In genomic region chr11:4184251-4184952, GRCm38 (mm10) we compare ENCODE assay signal across 14 mouse cellular contexts. TPM values are rescaled to one million over a fixed set of nuclear protein-coding genes. Genes with fewer than 3 reads are reported as not detected.
DNase-seq lines count a peak whose midpoint lies in the region; ATAC-seq and TF ChIP-seq lines count a peak whose summit lies in the region.
"Had no signal": no experiment of that assay in that cellular context is flagged by ENCODE, and none has a peak within 500 bp of the region (broad histone marks: within the 10 kb centered on the region; RNA-seq: fewer than 3 reads in every experiment).

No protein-coding gene starts in this region.

- TF ChIP-seq EP300 in CH12.LX (IDR thresholded peaks at IDR 0.05; ENCODE audit: low read length): no peak

- H3K4me2 ChIP-seq in forebrain, embryonic 12.5 days: no peak overlapping the region
- no peak overlapping the region for H3K4me2 ChIP-seq in forebrain, postnatal 0 days (ENCODE audit: low read depth)
- H3K4me2 ChIP-seq in CH12.LX (ENCODE audit: insufficient read depth, low read depth, poor library complexity, severe bottlenecking): no peak overlapping the region
- H3K4me2 ChIP-seq in hindbrain, embryonic 16.5 days (ENCODE audit: low read length): no peak overlapping the region

- 60% methylated on average over 4 of the region's 4 CpGs for WGBS in forebrain, embryonic 12.5 days
- 60% methylated on average over 4 of the region's 4 CpGs for WGBS in forebrain, postnatal 0 days
- 72% methylated on average over 4 of the region's 4 CpGs for WGBS in hindbrain, embryonic 16.5 days

- no peak overlapping the region for H3K9ac ChIP-seq in forebrain, embryonic 12.5 days
- no peak overlapping the region for H3K9ac ChIP-seq in forebrain, postnatal 0 days
- no peak overlapping the region for H3K9ac ChIP-seq in CH12.LX (ENCODE audit: insufficient read depth, low read depth)
- no peak overlapping the region for H3K9ac ChIP-seq in hindbrain, embryonic 16.5 days (ENCODE audit: low read depth, low read length)

- intact Hi-C loops in left cerebral cortex, adult 2 months (cut with DNase I): no loop called here

- no peaks in the 10 kb centered on the region for H3K9me3 ChIP-seq in forebrain, embryonic 12.5 days
- no peaks in the 10 kb centered on the region for H3K9me3 ChIP-seq in forebrain, postnatal 0 days (ENCODE audit: low read length)
- H3K9me3 ChIP-seq in CH12.LX (replicated peaks; ENCODE audit: low read length): no peaks in the 10 kb centered on the region
- no peaks in the 10 kb centered on the region for H3K9me3 ChIP-seq in hindbrain, embryonic 16.5 days (ENCODE audit: control insufficient read depth, low read length)
- H3K9me3 ChIP-seq: megakaryocyte, embryonic 14.5 days had no signal

- peaks cover 15% of the 10 kb centered on the region; the same call in 1 of the 2 replicates for H3K79me2 ChIP-seq in CH12.LX (replicated peaks; ENCODE audit: control insufficient read depth, extremely low read depth, insufficient read depth, poor library complexity, severe bottlenecking)

- H3K36me3 ChIP-seq in forebrain, embryonic 12.5 days (replicated peaks): peaks cover 37% of the 10 kb centered on the region
- H3K36me3 ChIP-seq in forebrain, postnatal 0 days (ENCODE audit: insufficient read depth): peaks cover 40% of the 10 kb centered on the region
- peaks cover 35 to 57% of the 10 kb centered on the region in 2 experiments for H3K36me3 ChIP-seq in CH12.LX (replicated peaks in 1 of 2; ENCODE audit: control insufficient read depth in 1 of 2, insufficient read depth in 1 of 2, low read length in 1 of 2)
- H3K36me3 ChIP-seq in hindbrain, embryonic 16.5 days (ENCODE audit: control insufficient read depth, insufficient read depth, low read length): peaks cover 19% of the 10 kb centered on the region

- H3K27me3 ChIP-seq in forebrain, embryonic 12.5 days: no peaks in the 10 kb centered on the region
- no peaks in the 10 kb centered on the region for H3K27me3 ChIP-seq in forebrain, postnatal 0 days (ENCODE audit: insufficient read depth, low read length)
- no peaks in the 10 kb centered on the region for H3K27me3 ChIP-seq in CH12.LX (replicated peaks)
- no peaks in the 10 kb centered on the region for H3K27me3 ChIP-seq in hindbrain, embryonic 16.5 days (replicated peaks; ENCODE audit: control insufficient read depth, insufficient read depth, low read length)

- H3K4me1 ChIP-seq in forebrain, embryonic 12.5 days: peaks cover 14% of the 10 kb centered on the region
- H3K4me1 ChIP-seq in forebrain, postnatal 0 days (ENCODE audit: insufficient read depth): peaks cover 7% of the 10 kb centered on the region; the same call in 1 of the 2 replicates
- H3K4me1 ChIP-seq in CH12.LX (ENCODE audit: control insufficient read depth in 1 of 2, insufficient read depth in 2 of 2): peaks cover 6 to 26% of the 10 kb centered on the region in 2 experiments
- H3K4me1 ChIP-seq in hindbrain, embryonic 16.5 days (ENCODE audit: control insufficient read depth, insufficient read depth, low read depth, low read length): peaks cover 12% of the 10 kb centered on the region

- peak; percentile 59 for TF ChIP-seq RAD21 in CH12.LX (IDR thresholded peaks at IDR 0.05; ENCODE audit: low read depth, low read length)

- H3K27ac ChIP-seq in forebrain, embryonic 12.5 days: peak overlapping the region; percentile 3; the same call in 1 of the 2 replicates
- no peak overlapping the region for H3K27ac ChIP-seq in forebrain, postnatal 0 days (ENCODE audit: low read depth, low read length)
- peak overlapping the region; percentile 67 for H3K27ac ChIP-seq in left cerebral cortex, adult 2 months
- H3K27ac ChIP-seq in CH12.LX (ENCODE audit: insufficient read depth, low read depth): no peak overlapping the region
- peak overlapping the region; percentile 54; the same call in 1 of the 2 replicates for H3K27ac ChIP-seq in hindbrain, embryonic 16.5 days (ENCODE audit: low read depth, low read length)

- no peak for DNase-seq in forebrain, postnatal 0 days
- no peak for DNase-seq in left cerebral cortex, adult 2 months (ENCODE audit: extremely low spot score in 1 of 2, low spot score in 2 of 2)
- DNase-seq in left cerebral cortex, adult 9 months (ENCODE audit: low spot score in 2 of 2): no peak
- no peak for DNase-seq in CH12.LX (ENCODE audit: extremely low read depth)
- DNase-seq in T-cell, adult 2 months (ENCODE audit: low spot score): no peak
- DNase-seq: cerebellum, adult 11 months; heart, adult 18-20 months; layer of hippocampus, adult 9-11 months; thymus, postnatal 25 days had no signal

- no peak for ATAC-seq in forebrain, embryonic 12.5 days (ENCODE audit: low FRiP score)
- no peak for ATAC-seq in forebrain, postnatal 0 days
- ATAC-seq in hindbrain, embryonic 16.5 days: no peak
- ATAC-seq in megakaryocyte-erythroid progenitor cell, adult 5-6 weeks (replicated peaks; ENCODE audit: low FRiP score, low TSS enrichment, poor library complexity, severe bottlenecking): no peak
- ATAC-seq: forebrain, embryonic 16.5 days had no signal

- H3K4me3 ChIP-seq in forebrain, embryonic 12.5 days (replicated peaks): no peak overlapping the region
- no peak overlapping the region for H3K4me3 ChIP-seq in forebrain, postnatal 0 days (ENCODE audit: low read depth, low read length)
- no peak overlapping the region for H3K4me3 ChIP-seq in left cerebral cortex, adult 2 months
- H3K4me3 ChIP-seq in CH12.LX (replicated peaks in 1 of 3; ENCODE audit: low read depth in 2 of 3, low read length in 2 of 3, poor library complexity in 1 of 3): no peak overlapping the region
- no peak overlapping the region for H3K4me3 ChIP-seq in hindbrain, embryonic 16.5 days (ENCODE audit: low read length)
- H3K4me3 ChIP-seq: megakaryocyte, embryonic 14.5 days had no signal

- no peak for TF ChIP-seq CTCF in forebrain, postnatal 0 days (IDR thresholded peaks at IDR 0.05; ENCODE audit: low read depth)
- TF ChIP-seq CTCF in left cerebral cortex, adult 2 months (IDR thresholded peaks at IDR 0.05): no peak; the same call in 1 of the 2 replicates
- TF ChIP-seq CTCF in CH12.LX (conservative IDR thresholded peaks at IDR 0.05 in 1 of 2, IDR thresholded peaks at IDR 0.05 in 1 of 2; ENCODE audit: low read depth in 2 of 2, low read length in 2 of 2): peak in 1 of 2 experiments; percentile 66; a peak in 2 of 4 replicates

- in situ Hi-C loops in CH12.LX (cut with MboI; ENCODE audit: low pct_ligation_motif_present, low pct_unique_long_range_greater_than_20kb, low sequenced_read_pairs): no loop called here

- TF ChIP-seq POLR2A in CH12.LX (IDR thresholded peaks at IDR 0.05; ENCODE audit: low read depth, low read length): no peak

- dilution Hi-C loops in CH12.LX (cut with MboI; ENCODE audit: extremely low pct_ligation_motif_present, extremely low pct_unique_long_range_greater_than_20kb, low sequenced_read_pairs): no loop called here

RNA-seq across cellular contexts. Expression of gene Tbc1d10a, which starts 2.2 kb away (rescaled TPM):
- polyA plus RNA-seq in forebrain, embryonic 12.5 days (2016; fragmentation: Nextera tagmentation; extraction: Ambion mirVana): 22.3 and 26.7 TPM in 2 replicates
- total RNA-seq in forebrain, postnatal 0 days (2014; rRNA removed): 41.9 and 42.0 TPM in 2 replicates
- 33.1 and 37.6 TPM in 2 replicates for polyA plus RNA-seq in forebrain, postnatal 0 days (2015; fragmentation: Nextera tagmentation; extraction: Ambion mirVana)
- total RNA-seq in left cerebral cortex, adult 2 months (2021): 10 to 100 TPM; 35.3 to 36.6 TPM
- total RNA-seq in CH12.LX (2012; rRNA removed) (30.3 and 37.7 TPM in 2 replicates), CH12.LX (2014; rRNA removed) (30.9 and 33.9 TPM in 2 replicates)
- 33.5 and 37.6 TPM in 2 replicates for polyA plus RNA-seq in CH12.LX (2012; ENCODE audit: insufficient read length, low read depth)
- polyA plus RNA-seq in hindbrain, embryonic 16.5 days (2015; fragmentation: Nextera tagmentation; extraction: Ambion mirVana): 37.6 and 41.0 TPM in 2 replicates
- total RNA-seq in megakaryocyte-erythroid progenitor cell, adult 5-6 weeks (2014; fragmentation: Nextera tagmentation): 5.9 and 8.0 TPM in 2 replicates
- 1.8 and 2.2 TPM in 2 replicates for total RNA-seq in megakaryocyte-erythroid progenitor cell, adult 5-6 weeks (2017)

RNA-seq across cellular contexts. Expression of gene Sf3a1, which starts 24.3 kb away (rescaled TPM):
- polyA plus RNA-seq in forebrain, embryonic 12.5 days (2016; fragmentation: Nextera tagmentation; extraction: Ambion mirVana): 83.9 and 88.4 TPM in 2 replicates
- 46.7 and 54.4 TPM in 2 replicates for total RNA-seq in forebrain, postnatal 0 days (2014; rRNA removed)
- polyA plus RNA-seq in forebrain, postnatal 0 days (2015; fragmentation: Nextera tagmentation; extraction: Ambion mirVana): 30.6 and 34.6 TPM in 2 replicates
- 10 to 100 TPM; 63.8 to 67.4 TPM for total RNA-seq in left cerebral cortex, adult 2 months (2021)
- total RNA-seq in CH12.LX (2012; rRNA removed) (46.5 and 56.9 TPM in 2 replicates), CH12.LX (2014; rRNA removed) (28.6 and 29.5 TPM in 2 replicates)
- polyA plus RNA-seq in CH12.LX (2012; ENCODE audit: insufficient read length, low read depth): 93.4 and 97.6 TPM in 2 replicates
- polyA plus RNA-seq in hindbrain, embryonic 16.5 days (2015; fragmentation: Nextera tagmentation; extraction: Ambion mirVana): 38.7 and 52.4 TPM in 2 replicates
- total RNA-seq in megakaryocyte-erythroid progenitor cell, adult 5-6 weeks (2014; fragmentation: Nextera tagmentation): 74.9 and 93.2 TPM in 2 replicates
- total RNA-seq in megakaryocyte-erythroid progenitor cell, adult 5-6 weeks (2017): 42.5 and 64.9 TPM in 2 replicates

RNA-seq across cellular contexts. Expression of gene Ccdc157, which starts 24.3 kb away (rescaled TPM):
- polyA plus RNA-seq in forebrain, embryonic 12.5 days (2016; fragmentation: Nextera tagmentation; extraction: Ambion mirVana): 7.4 and 8.5 TPM in 2 replicates
- total RNA-seq in forebrain, postnatal 0 days (2014; rRNA removed): 13.9 and 25.0 TPM in 2 replicates
- polyA plus RNA-seq in forebrain, postnatal 0 days (2015; fragmentation: Nextera tagmentation; extraction: Ambion mirVana): 5.2 and 7.8 TPM in 2 replicates
- total RNA-seq in left cerebral cortex, adult 2 months (2021): 10 to 100 TPM; 16.4 to 17.9 TPM
- total RNA-seq in CH12.LX (2012; rRNA removed): 4.2 and 4.4 TPM in 2 replicates
- total RNA-seq in CH12.LX (2014; rRNA removed): 2.3 and 2.6 TPM in 2 replicates
- polyA plus RNA-seq in CH12.LX (2012; ENCODE audit: insufficient read length, low read depth): 3.9 and 4.0 TPM in 2 replicates
- polyA plus RNA-seq in hindbrain, embryonic 16.5 days (2015; fragmentation: Nextera tagmentation; extraction: Ambion mirVana): 9.1 and 10.9 TPM in 2 replicates
- 0.48 and 2.6 TPM in 2 replicates for total RNA-seq in megakaryocyte-erythroid progenitor cell, adult 5-6 weeks (2014; fragmentation: Nextera tagmentation)
- 0.80 and 2.9 TPM in 2 replicates for total RNA-seq in megakaryocyte-erythroid progenitor cell, adult 5-6 weeks (2017)

RNA-seq across cellular contexts. Expression of gene Castor1, which starts 33.6 kb away (rescaled TPM):
- 1.8 and 2.2 TPM in 2 replicates for polyA plus RNA-seq in forebrain, embryonic 12.5 days (2016; fragmentation: Nextera tagmentation; extraction: Ambion mirVana)
- total RNA-seq in forebrain, postnatal 0 days (2014; rRNA removed): 5.0 and 6.9 TPM in 2 replicates
- 4.2 and 4.9 TPM in 2 replicates for polyA plus RNA-seq in forebrain, postnatal 0 days (2015; fragmentation: Nextera tagmentation; extraction: Ambion mirVana)
- total RNA-seq in left cerebral cortex, adult 2 months (2021): 1 to 10 TPM; 3.9 to 4.2 TPM
- total RNA-seq in CH12.LX (2012; rRNA removed) (4.7 and 5.8 TPM in 2 replicates), CH12.LX (2014; rRNA removed) (13.0 TPM in 2 replicates)
- 18.2 and 23.7 TPM in 2 replicates for polyA plus RNA-seq in CH12.LX (2012; ENCODE audit: insufficient read length, low read depth)
- polyA plus RNA-seq in hindbrain, embryonic 16.5 days (2015; fragmentation: Nextera tagmentation; extraction: Ambion mirVana): 6.7 and 7.4 TPM in 2 replicates
- 1.2 TPM in 1 of 2 replicates, not detected in the other for total RNA-seq in megakaryocyte-erythroid progenitor cell, adult 5-6 weeks (2014; fragmentation: Nextera tagmentation)
- 0.15 TPM in 1 of 2 replicates, not detected in the other for total RNA-seq in megakaryocyte-erythroid progenitor cell, adult 5-6 weeks (2017)

RNA-seq across cellular contexts. Expression of gene Rnf215, which starts 49.4 kb away (rescaled TPM):
- 35.5 and 37.0 TPM in 2 replicates for polyA plus RNA-seq in forebrain, embryonic 12.5 days (2016; fragmentation: Nextera tagmentation; extraction: Ambion mirVana)
- 73.9 and 90.1 TPM in 2 replicates for total RNA-seq in forebrain, postnatal 0 days (2014; rRNA removed)
- polyA plus RNA-seq in forebrain, postnatal 0 days (2015; fragmentation: Nextera tagmentation; extraction: Ambion mirVana): 37.4 and 45.4 TPM in 2 replicates
- 10 to 100 TPM; 32.1 to 32.6 TPM for total RNA-seq in left cerebral cortex, adult 2 months (2021)
- total RNA-seq in CH12.LX (2012; rRNA removed) (24.8 and 25.0 TPM in 2 replicates), CH12.LX (2014; rRNA removed) (14.9 and 18.2 TPM in 2 replicates)
- polyA plus RNA-seq in CH12.LX (2012; ENCODE audit: insufficient read length, low read depth): 22.5 and 24.3 TPM in 2 replicates
- 50.0 and 52.4 TPM in 2 replicates for polyA plus RNA-seq in hindbrain, embryonic 16.5 days (2015; fragmentation: Nextera tagmentation; extraction: Ambion mirVana)
- total RNA-seq in megakaryocyte-erythroid progenitor cell, adult 5-6 weeks (2014; fragmentation: Nextera tagmentation): 6.6 and 8.0 TPM in 2 replicates
- total RNA-seq in megakaryocyte-erythroid progenitor cell, adult 5-6 weeks (2017): 3.4 and 5.8 TPM in 2 replicates

Comparison
In these comparisons a context has a peak if more than half of its experiments do, and no peak if none do; other contexts are left out.
1. H3K27ac ChIP-seq: peak in forebrain, embryonic 12.5 days (single experiment), left cerebral cortex, adult 2 months (single experiment) and hindbrain, embryonic 16.5 days (single experiment); none in forebrain, postnatal 0 days (single experiment) and CH12.LX (single experiment).